Comparison of ENCODE assay signal across 10 mouse cellular contexts in genomic region chr1:31072523-31073370, GRCm38 (mm10).
A peak's percentile ranks its signal among the peaks of the same experiment; 100 is the strongest.
DNase-seq lines count a peak whose midpoint lies in the region; ATAC-seq and TF ChIP-seq lines count a peak whose summit lies in the region.
"Had no signal": no experiment of that assay in that cellular context is flagged by ENCODE, and none has a peak within 500 bp of the region (broad histone marks: within the 10 kb centered on the region; RNA-seq: fewer than 3 reads in every experiment).

No protein-coding gene starts in this region.

- no peaks in the 10 kb centered on the region for H3K9me3 ChIP-seq in heart, postnatal 0 days (replicated peaks; ENCODE audit: control insufficient read depth, low read length)
- H3K9me3 ChIP-seq in liver, embryonic 14.5 days (ENCODE audit: control insufficient read depth, low read length): no peaks in the 10 kb centered on the region
- H3K9me3 ChIP-seq in midbrain, postnatal 0 days (ENCODE audit: low read length): no peaks in the 10 kb centered on the region
- no peaks in the 10 kb centered on the region for H3K9me3 ChIP-seq in forebrain, embryonic 12.5 days
- H3K9me3 ChIP-seq: hindbrain, embryonic 12.5 days had no signal

- TF ChIP-seq CTCF in lung, adult 2 months (IDR thresholded peaks at IDR 0.05; ENCODE audit: insufficient read depth, low read length): no peak
- no peak for TF ChIP-seq CTCF in heart, postnatal 0 days (IDR thresholded peaks at IDR 0.05; ENCODE audit: low read depth)
- TF ChIP-seq CTCF in liver, embryonic 14.5 days (IDR thresholded peaks at IDR 0.05; ENCODE audit: low read depth): no peak
- TF ChIP-seq CTCF in midbrain, postnatal 0 days (IDR thresholded peaks at IDR 0.05): no peak

- H3K27me3 ChIP-seq in heart, postnatal 0 days (ENCODE audit: control insufficient read depth, insufficient read depth, low read length): no peaks in the 10 kb centered on the region
- no peaks in the 10 kb centered on the region for H3K27me3 ChIP-seq in liver, embryonic 14.5 days (ENCODE audit: control insufficient read depth, insufficient read depth, low read length)
- H3K27me3 ChIP-seq in midbrain, postnatal 0 days (ENCODE audit: insufficient read depth, low read length): no peaks in the 10 kb centered on the region
- H3K27me3 ChIP-seq in forebrain, embryonic 12.5 days: no peaks in the 10 kb centered on the region
- H3K27me3 ChIP-seq: hindbrain, embryonic 12.5 days had no signal

- ATAC-seq in heart, postnatal 0 days (ENCODE audit: insufficient read depth, low read depth): peak; percentile 51
- ATAC-seq in liver, embryonic 14.5 days (ENCODE audit: insufficient read depth): peak; percentile 69
- no peak for ATAC-seq in midbrain, postnatal 0 days (ENCODE audit: low FRiP score)
- no peak for ATAC-seq in forebrain, embryonic 12.5 days (ENCODE audit: low FRiP score)

- no peak overlapping the region for H3K4me3 ChIP-seq in lung, adult 2 months (replicated peaks; ENCODE audit: extremely low read depth, low read depth, low read length)
- no peak overlapping the region for H3K4me3 ChIP-seq in heart, postnatal 0 days (ENCODE audit: low read depth, low read length)
- no peak overlapping the region for H3K4me3 ChIP-seq in liver, embryonic 14.5 days (ENCODE audit: insufficient read depth in 1 of 2, low read depth in 2 of 2, low read length in 2 of 2)
- no peak overlapping the region for H3K4me3 ChIP-seq in midbrain, postnatal 0 days (ENCODE audit: low read depth, low read length)
- H3K4me3 ChIP-seq in forebrain, embryonic 12.5 days (replicated peaks): no peak overlapping the region
- H3K4me3 ChIP-seq: hindbrain, embryonic 12.5 days; myocyte had no signal

- no peak overlapping the region for H3K9ac ChIP-seq in heart, postnatal 0 days (replicated peaks; ENCODE audit: low read depth, low read length)
- no peak overlapping the region for H3K9ac ChIP-seq in liver, embryonic 14.5 days (replicated peaks)
- no peak overlapping the region for H3K9ac ChIP-seq in midbrain, postnatal 0 days (replicated peaks; ENCODE audit: low read length, poor library complexity, severe bottlenecking)
- H3K9ac ChIP-seq in forebrain, embryonic 12.5 days: no peak overlapping the region
- H3K9ac ChIP-seq: hindbrain, embryonic 12.5 days had no signal

- H3K27ac ChIP-seq in heart, postnatal 0 days (ENCODE audit: low read depth): no peak overlapping the region
- H3K27ac ChIP-seq in liver, embryonic 14.5 days: no peak overlapping the region
- no peak overlapping the region for H3K27ac ChIP-seq in midbrain, postnatal 0 days (ENCODE audit: low read depth, low read length)
- no peak overlapping the region for H3K27ac ChIP-seq in forebrain, embryonic 12.5 days
- H3K27ac ChIP-seq: hindbrain, embryonic 12.5 days; macrophage had no signal

- no peak for TF ChIP-seq POLR2A in lung, adult 2 months (IDR thresholded peaks at IDR 0.05; ENCODE audit: borderline replicate concordance, extremely low read depth, low read depth, low read length)

- DNase-seq in lung, adult 18-20 months: peak; percentile 52 to 75
- DNase-seq in lung, adult 2 months: no peak
- DNase-seq in heart, postnatal 0 days (ENCODE audit: low spot score): peak; percentile 21
- peak in 1 of 3 experiments; percentile 13 for DNase-seq in liver, embryonic 14.5 days (ENCODE audit: low read depth in 3 of 3, low spot score in 3 of 3)
- peak; percentile 21 for DNase-seq in skeletal muscle tissue, adult 2 months (ENCODE audit: low read depth, low spot score)
- DNase-seq in midbrain, postnatal 0 days (ENCODE audit: low spot score): no peak

- no peak overlapping the region for H3K4me2 ChIP-seq in heart, postnatal 0 days (ENCODE audit: low read depth, low read length)
- no peak overlapping the region for H3K4me2 ChIP-seq in liver, embryonic 14.5 days (ENCODE audit: low read depth)
- no peak overlapping the region for H3K4me2 ChIP-seq in midbrain, postnatal 0 days (ENCODE audit: low read depth, low read length, poor library complexity, severe bottlenecking)
- H3K4me2 ChIP-seq in forebrain, embryonic 12.5 days: no peak overlapping the region
- H3K4me2 ChIP-seq: hindbrain, embryonic 12.5 days had no signal

- peak; percentile 43; the same call in 1 of the 2 replicates for TF ChIP-seq EP300 in heart, postnatal 0 days (IDR thresholded peaks at IDR 0.05; ENCODE audit: low read depth)
- TF ChIP-seq EP300 in liver, embryonic 14.5 days (IDR thresholded peaks at IDR 0.05; ENCODE audit: low read depth): no peak

- 50% methylated on average over 6 of the region's 6 CpGs for WGBS in lung, adult 2 months
- WGBS in heart, postnatal 0 days: 39% methylated on average over 6 of the region's 6 CpGs
- 49% methylated on average over 6 of the region's 6 CpGs for WGBS in liver, embryonic 14.5 days (ENCODE audit: insufficient replicate concordance)
- WGBS in midbrain, postnatal 0 days: 81% methylated on average over 6 of the region's 6 CpGs
- WGBS in forebrain, embryonic 12.5 days: 83% methylated on average over 6 of the region's 6 CpGs

- no peaks in the 10 kb centered on the region; the same call in 1 of the 2 replicates for H3K4me1 ChIP-seq in lung, adult 2 months (ENCODE audit: control insufficient read depth, insufficient read depth, low read length)
- H3K4me1 ChIP-seq in heart, postnatal 0 days (ENCODE audit: control insufficient read depth, insufficient read depth): no peaks in the 10 kb centered on the region
- H3K4me1 ChIP-seq in liver, embryonic 14.5 days (replicated peaks; ENCODE audit: control insufficient read depth in 2 of 2, insufficient read depth in 2 of 2, low read length in 1 of 2): peaks cover 0 to 3% of the 10 kb centered on the region in 2 experiments; a peak in 2 of 4 replicates
- H3K4me1 ChIP-seq in midbrain, postnatal 0 days (ENCODE audit: insufficient read depth, low read length): no peaks in the 10 kb centered on the region
- H3K4me1 ChIP-seq in forebrain, embryonic 12.5 days: no peaks in the 10 kb centered on the region
- H3K4me1 ChIP-seq: hindbrain, embryonic 12.5 days had no signal

- no peaks in the 10 kb centered on the region for H3K36me3 ChIP-seq in heart, postnatal 0 days (replicated peaks; ENCODE audit: control insufficient read depth, insufficient read depth, low read length)
- H3K36me3 ChIP-seq in liver, embryonic 14.5 days (replicated peaks; ENCODE audit: control insufficient read depth, insufficient read depth, low read depth): no peaks in the 10 kb centered on the region
- H3K36me3 ChIP-seq in midbrain, postnatal 0 days (ENCODE audit: insufficient read depth, low read length): no peaks in the 10 kb centered on the region
- no peaks in the 10 kb centered on the region for H3K36me3 ChIP-seq in forebrain, embryonic 12.5 days (replicated peaks)
- H3K36me3 ChIP-seq: hindbrain, embryonic 12.5 days had no signal

Comparison
In these comparisons a context has a peak if more than half of its experiments do, and no peak if none do; other contexts are left out.
1. DNase-seq: peak in lung, adult 18-20 months (2 of 2), heart, postnatal 0 days (single experiment) and skeletal muscle tissue, adult 2 months (single experiment); none in lung, adult 2 months (single experiment) and midbrain, postnatal 0 days (single experiment).
2. ATAC-seq: peak in heart, postnatal 0 days (single experiment) and liver, embryonic 14.5 days (single experiment); none in midbrain, postnatal 0 days (single experiment) and forebrain, embryonic 12.5 days (single experiment).